Mouse (Mus musculus) kidney, postnatal 36 days (tissue): ENCODE measurements around the gene Ncapg2.
A peak's percentile ranks its signal among the peaks of the same experiment; 100 is the strongest.

Experiments
- DNase-seq, 2 experiments: peaks; one replicate each; pipeline ENCODE4 v3.0.0; 2021 to 2022; ENCODE audit warnings: mixed read lengths in 2 of 2

The Ncapg2 gene

DNA sequence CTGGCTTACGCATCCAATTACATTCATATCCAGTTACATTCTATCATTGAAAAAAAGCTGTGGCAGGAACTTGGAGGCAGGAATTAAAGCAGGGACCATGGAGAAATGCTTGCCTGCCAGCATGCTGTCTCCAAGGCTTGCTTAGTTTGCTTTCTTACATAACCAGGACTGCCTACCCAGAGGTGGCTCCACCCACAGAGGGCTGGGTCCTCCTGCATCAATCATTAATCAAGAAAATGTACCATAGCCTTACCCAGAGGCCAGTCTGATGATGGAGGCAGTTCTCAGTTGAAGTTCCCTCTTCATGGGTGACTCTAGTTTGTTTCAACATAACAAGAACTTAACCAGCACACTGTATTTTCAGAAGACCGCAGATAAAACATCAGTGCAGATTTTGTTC lies 44.3 kb downstream of the Ncapg2 start:
- peak; percentile 59 to 67 for DNase-seq

DNA sequence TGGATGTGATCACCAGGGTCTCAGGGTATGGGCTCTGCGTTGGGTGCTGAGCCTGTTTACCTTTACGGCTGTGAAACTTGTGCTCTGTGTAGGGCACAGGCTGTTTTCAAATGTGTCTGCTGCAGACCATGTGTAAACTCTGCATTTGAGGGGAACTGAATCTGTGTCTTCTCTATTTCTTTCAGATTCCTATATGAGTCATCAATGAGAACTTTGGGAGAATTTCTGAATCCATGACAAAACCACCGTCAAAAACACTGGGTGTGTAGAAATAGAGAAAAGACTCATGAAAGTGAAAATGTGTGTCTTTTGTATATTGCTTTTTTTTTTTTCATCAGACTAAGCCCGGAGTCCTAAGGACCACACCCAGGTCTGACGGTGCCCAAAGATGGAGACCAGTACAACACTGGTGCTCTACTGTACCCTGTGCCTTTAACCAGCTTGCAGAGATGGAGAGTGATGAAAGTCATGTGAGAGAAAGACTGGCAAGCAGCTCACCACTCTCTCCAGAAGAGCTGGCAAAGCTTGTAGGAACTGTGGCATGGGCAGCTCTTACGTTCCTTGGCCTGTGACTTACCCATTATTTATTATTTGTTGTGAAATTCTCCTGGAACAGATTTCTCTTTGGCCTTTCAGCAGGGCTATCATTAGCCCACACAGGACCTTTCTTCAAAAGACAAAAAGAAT lies 55.3 kb downstream of the Ncapg2 start:
- no peak for DNase-seq

DNA sequence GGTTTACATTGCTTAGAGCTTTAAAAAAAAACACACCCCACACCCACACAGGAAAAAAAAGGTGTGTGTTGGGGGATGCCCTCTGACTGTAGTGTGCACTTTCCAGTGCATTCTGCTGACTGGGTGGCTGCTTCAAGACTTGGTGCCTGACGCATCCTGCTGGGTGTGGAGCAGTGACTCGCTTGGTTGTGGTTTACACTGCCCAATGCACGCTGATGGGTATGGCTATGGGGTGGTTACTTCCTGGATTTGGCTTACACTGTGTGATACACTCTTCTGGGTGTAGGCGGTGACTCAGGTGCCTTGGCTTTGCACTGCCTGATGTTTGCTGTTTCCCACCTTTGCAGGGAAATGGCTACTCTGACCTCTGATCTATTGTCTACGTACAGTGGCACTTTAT lies 61.8 kb downstream of the Ncapg2 start:
- DNase-seq = no peak

DNA sequence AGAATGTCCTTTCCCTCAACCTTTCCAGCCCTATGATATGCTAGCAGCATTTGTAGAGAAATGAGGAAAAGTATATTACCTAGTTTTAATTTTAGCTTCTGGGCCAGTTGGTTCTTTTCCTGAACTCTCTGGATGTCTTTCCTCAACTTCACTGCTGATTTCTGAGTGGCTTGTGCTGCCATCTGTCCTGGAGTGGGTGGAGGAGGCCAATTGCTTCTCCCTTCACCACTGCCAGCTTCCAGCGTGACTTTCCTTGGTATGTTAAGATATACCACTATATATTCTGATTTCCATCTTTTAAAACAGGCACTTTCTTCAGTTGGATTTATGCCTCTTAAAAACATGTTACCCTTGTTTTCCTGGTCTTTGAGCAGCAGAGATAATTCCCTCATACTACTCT lies 63.1 kb downstream of the Ncapg2 start:
- no peak for DNase-seq

DNA sequence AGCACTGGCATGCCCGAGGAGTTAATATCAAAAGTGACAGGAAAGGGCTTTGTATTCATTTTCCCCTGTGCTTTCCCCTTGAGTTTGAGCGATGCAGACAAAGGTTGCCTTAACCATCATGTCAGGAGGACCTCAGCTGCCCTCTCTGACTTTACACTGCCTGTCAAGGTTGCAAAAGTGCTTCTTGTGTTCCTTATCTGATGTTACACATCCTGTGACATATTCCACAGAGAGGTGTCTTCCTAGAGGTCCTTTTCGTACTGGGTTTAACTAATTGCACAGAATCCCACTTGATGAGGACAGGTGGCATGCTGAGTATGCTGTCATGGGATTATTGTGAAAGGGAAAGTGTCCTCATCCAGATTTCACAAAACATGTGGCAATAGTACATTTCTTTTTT lies 63.9 kb downstream of the Ncapg2 start:
- DNase-seq = no peak

DNA sequence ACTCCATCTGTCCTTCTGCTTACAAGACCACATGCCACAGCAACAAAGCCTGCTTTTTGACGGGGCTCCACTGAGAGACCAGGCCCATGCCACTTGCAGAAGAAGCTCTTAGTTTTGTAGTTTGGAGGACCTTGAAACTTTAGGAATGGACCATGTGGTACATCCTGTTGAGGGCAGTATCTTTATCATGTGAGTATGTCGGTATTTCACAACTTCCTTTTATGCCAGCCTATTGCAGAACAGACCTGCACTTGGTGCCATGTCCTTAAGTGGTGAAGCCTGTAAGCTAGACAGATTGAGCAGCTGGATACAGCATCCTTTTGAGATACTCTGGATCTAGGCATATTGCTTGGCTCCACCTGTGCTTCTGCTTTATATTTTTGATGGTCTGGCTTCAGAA lies 68.1 kb downstream of the Ncapg2 start:
- no peak for DNase-seq

DNA sequence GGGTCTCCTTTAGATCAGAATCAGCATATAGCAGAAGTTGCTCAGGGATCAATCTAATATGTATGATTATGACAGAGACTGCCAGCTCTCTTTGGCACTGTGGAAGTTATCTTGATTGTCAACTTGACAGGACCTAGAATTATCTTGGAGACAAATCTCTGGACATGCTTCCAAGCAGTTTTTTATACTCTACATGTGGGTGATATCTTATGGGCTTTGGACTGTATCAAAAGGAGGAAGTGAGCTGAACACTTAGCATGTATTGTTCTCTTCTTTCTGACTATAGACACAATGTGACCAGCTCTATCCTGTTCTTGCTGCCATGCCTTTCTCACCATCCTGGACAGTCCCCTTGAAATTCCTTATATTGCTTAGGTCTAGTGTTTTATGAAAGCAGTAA lies 68.6 kb downstream of the Ncapg2 start:
- no peak for DNase-seq

DNA sequence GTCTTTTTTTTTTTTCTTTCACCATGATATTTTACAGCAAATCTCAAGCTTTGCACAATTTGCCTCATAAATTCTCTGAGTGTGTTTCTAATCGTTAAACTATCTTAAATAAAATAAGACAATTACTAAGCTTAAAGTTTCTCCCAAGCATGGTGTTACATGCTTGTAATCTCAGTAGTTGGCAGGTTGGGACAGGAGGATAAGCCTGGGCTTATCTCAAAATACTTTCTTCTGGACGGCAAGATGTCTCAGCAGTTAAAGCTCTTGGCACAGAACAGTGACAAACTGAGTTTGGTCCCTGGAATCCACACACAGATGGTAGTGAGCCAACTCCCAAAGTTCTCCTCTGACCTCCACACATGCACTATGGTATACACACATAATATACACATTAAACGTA lies 69.5 kb downstream of the Ncapg2 start:
- no peak for DNase-seq

DNA sequence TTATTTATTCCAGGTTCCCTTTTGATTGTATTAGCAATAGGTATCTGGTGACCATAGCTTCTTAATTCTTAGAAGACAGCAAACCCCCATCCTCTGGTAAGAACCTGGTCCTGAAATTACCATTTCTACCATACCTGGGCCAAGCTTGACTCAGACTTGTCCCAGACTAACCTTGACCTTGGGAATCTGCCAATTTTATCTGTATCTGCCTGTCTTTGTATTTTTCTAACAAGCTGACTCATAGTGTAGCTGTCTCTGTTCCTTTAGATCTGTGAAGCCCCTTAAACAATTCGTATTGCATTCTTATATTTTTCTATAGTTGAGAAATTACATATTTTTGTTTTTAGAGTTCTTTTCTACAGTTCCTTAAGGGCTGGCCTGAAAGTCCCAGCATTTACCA lies 73.6 kb downstream of the Ncapg2 start:
- no peak for DNase-seq

DNA sequence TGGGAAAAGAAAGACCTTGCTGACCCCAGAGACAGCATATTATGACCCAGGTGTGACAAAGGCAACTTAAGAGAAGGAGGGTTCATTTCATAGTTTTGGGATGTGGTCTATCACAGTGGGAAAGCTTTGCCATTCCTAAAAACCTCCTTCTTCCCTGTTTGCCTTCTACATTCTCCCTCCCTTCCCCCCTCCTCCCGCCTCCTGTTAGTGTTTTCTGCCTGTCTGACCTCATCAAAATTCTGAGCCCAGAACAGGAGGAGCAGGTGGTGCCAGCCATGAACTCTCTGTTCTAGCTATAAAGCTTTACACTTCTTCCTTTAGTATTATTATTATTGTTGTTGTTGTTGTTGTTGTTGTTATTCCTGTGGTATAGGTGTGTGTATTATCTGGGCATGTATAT lies 76.7 kb downstream of the Ncapg2 start:
- no peak for DNase-seq

DNA sequence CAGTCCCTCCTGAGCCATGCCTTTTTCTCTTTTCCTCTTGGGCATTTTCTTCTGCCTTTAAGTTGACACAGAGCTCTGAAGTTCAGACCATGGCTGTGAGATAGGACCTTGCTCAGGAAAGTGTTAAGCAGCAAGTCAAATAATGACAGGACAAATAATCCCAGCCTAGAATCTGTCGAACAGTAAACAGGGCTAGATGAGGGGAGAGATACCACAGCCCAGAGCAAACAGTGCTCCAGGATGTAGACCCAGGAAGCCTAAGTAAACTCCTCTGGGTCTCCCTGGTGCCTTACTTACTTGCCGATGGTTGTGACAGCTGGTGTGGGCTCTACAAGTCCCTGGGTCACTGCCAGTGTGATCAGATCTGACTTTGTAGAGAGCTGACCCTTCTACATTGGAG lies 78.4 kb downstream of the Ncapg2 start:
- no peak for DNase-seq

DNA sequence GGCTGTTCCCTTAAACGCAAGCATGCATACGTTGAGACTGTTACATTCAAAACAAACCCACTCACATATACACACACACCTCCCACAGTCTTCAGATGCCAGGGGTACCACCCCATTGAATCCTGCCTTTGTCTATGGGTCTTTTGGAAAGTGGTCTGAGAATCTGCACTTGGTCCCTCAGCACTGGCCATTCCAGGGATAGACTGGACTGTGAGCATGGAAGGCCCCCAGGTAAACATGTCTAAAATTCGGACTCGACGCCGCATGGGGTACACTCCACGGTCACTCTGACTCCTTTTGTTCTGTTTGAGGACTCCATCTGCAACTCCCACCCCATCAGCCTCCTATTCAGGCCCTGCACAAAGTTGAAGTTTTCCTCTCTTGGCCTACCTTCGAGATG lies 79.8 kb downstream of the Ncapg2 start:
- DNase-seq = no peak

DNA sequence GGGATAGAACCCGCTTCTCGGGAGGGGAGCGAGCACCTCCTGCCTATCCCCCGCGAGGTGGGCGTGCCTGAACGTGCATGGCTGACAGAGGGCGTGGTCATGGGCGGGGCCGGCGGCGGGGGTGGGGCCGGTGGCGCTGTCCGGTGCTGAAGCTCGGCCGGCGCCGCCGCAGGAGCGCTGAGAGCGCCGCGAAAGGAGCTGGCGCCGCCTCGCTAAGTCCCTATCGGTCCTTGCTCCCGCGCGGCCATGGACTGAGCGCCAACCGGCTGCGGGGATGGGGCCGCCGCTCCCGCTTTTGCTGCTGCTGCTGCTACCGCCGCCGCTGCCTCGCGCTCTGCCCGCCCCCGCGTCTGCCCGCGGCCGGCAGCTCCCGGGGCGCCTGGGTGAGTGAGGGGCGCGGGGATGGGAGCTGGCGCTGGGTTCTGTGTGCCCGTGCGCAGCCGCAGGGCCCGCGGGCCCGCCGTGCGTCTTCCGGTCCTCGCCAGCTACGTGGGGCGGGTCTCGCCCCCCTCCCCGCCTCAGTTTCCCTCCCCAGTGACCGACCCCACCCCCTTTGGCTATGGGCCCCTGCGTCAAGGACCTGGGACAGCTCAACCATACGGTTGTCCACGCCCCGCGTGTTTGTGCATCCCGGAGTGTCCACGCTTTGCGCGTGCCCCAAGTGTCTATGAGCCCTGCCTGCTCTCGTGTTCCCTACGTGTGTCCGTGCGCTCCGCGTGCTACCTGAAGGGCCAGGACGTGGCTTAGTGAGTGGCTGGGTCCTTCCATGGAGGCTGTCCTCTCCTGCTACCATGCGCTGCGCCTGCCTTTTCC lies 80.6 kb downstream of the Ncapg2 start, which contains the start of gene Ptprn2:
TSS of gene Ptprn2 (plus strand) at position 130 of the 813 bp plus-strand sequence.
- peak; percentile 27 to 80 for DNase-seq

DNA sequence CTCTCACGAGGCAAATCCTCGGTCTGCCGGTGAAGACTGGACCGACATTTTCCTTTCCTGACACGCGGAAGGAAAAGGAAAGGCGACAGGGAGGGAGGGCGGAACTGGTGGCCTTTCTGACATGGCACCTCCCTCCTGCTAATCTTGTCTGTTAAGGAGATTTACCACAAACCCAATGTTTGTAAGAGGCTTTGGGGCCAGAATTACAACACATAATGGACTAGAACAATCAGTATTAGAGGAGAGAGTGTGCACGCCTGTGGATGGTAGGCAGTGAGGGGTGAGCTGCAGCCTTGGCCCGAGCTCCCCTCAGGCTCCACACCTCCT lies 81.2 kb downstream of the Ncapg2 start:
- no peak for DNase-seq

DNA sequence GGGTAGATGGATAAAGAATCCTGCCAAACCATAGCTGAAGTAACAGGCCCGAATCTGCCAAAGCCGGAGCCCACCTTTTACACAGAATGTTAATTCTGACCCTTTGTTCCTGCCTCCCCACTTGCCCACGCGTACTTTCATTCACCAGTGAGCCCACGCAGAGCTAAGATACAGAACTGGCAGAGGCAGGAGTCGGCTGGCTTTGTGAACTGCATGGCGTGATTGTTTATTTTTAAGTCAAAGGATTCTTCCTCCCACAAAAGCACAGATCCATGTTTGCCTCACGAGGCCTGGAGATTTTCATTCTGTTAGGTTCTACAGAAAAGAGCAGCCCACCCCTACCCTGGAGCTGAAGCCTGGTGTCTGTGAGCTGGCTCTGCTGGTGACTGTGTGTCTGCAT lies 83.6 kb downstream of the Ncapg2 start:
- DNase-seq = no peak

DNA sequence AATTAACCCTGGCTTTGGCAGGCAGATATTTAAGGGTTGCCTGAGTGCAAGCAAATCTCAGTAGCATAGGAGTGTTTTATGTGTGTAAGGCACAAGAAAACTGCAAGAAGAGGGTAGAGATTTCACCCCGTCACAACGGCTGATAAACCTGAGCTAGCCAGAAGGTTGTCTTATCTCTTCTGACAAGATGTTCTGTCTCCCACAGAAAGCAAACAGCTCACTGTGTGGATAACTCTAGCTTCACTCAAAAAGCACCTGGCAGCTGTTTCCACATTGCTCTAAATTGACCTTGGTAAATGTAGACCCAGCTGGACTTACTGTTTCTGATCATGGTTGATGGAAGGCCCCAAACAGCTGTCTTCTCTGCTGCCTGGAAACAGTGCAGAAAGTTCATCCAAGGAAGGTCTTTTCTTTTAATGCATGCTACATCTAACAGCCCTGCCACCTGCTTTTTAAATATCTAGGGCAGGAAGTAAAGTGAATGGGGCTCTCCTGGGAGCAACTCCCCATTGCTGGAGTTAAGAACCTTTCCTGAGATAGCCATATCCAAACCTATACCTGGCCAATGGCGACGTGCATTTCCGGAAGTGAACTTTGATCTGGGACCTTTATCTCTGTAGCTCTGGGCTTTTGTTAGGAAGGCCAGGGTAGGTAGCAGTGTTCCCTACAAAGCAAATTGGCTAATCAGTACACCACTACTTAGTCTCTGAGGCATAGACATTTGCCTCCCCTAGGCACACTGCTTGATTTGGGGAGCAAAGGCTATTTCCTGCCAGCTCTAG lies 85.6 kb downstream of the Ncapg2 start:
- no peak for DNase-seq

DNA sequence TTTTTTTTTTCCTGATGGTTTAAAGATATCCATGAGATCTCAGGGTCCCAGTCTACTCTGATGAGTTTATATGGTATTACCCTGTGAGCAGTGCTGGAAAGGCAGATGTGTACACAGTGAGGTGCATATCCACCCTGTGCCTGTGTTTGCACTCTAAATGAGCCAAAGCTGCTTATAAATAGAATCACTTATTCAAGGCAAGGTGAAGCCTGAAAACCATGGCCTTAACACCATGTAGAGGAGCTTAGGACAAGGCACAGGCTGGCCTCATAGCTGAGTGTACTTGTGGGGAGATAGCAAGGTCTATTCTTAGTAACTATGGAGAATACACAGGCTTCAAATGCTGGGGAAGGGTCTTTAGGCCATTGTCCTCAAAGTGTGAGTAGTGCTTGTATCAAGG lies 93.5 kb downstream of the Ncapg2 start:
- DNase-seq = no peak

DNA sequence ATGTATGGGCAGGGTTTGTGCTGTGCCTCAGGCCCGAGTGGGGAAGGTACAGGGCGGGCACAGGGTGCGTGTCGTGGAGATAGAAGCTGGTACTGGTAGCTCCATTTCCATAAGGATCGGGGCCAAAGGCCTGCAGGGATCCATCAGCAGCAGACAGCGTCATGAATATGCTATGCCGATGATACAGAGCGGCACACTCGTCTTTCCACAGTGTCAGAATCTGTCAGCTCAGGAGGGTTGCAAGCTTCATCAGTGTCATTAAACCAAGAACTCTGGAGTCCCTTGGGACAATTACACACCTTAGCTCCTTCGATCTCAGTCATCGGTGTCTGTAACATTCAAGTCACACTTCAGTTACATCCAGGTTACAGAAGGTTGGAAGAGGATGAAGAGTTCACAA lies 95.5 kb downstream of the Ncapg2 start:
- DNase-seq = no peak

DNA sequence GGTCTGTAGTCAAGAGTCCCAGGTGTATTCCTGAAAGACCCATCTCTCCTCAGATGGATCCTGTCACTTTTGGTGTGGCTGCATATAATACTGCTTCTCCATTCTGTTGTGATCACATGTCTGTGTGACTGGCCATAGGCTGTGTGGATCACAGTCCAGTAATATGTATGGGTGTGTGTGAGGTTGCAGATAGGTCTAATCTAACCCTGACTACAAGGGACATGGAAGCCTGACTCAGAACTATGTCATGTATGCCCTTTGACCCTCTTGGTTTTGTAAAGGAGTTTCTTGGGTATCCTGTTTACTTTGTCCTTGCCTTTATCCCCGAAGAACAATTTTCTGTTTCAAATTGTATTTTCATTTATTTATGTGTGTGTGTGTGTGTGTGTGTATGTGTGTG lies 107.3 kb downstream of the Ncapg2 start:
- no peak for DNase-seq
